Mouse (Mus musculus) inflammation-experienced regulatory T-cells, adult 6 months (primary cell): ENCODE measurements around the gene Cab39. TPM values are rescaled to one million over a fixed set of nuclear protein-coding genes. Genes with fewer than 3 reads are reported as not detected.

Experiments used
- polyA plus RNA-seq, 3 experiments: library from polyadenylated mRNA; unstranded; fragments of 100-300 nt; shearing (Covaris generic); gene quantifications; one replicate each; pipeline ENCODE4 v1.2.1; 2017

Cab39 gene
- polyA plus RNA-seq, 3 experiments from 2014 or later = 43.1 to 57.3 (median 50.7) TPM

Other genes starting within 250 kb of the Cab39 start
- not detected for gene G530012D18Rik, start 217.8 kb upstream of the Cab39 start, polyA plus RNA-seq
- gene Sp110, start 194.6 kb upstream of the Cab39 start, polyA plus RNA-seq = 100 to 1,000 TPM; 202 to 382 (median 308) TPM
- gene Sp140, start 193.1 kb upstream of the Cab39 start, polyA plus RNA-seq = 10 to 100 TPM; 73.5 to 95.8 (median 85.9) TPM
- 100 to 1,000 TPM; 924 to 977 (median 951) TPM for gene Sp100, start 143.5 kb upstream of the Cab39 start, polyA plus RNA-seq
- gene A630001G21Rik, start 14.8 kb upstream of the Cab39 start, polyA plus RNA-seq = 10 to 100 TPM; 33.2 to 54.7 (median 43.2) TPM
- 100 to 1,000 TPM in 2 of 3 experiments, 10 to 100 TPM in 1; 93.4 to 125 (median 112) TPM for gene Itm2c, start 100.8 kb downstream of the Cab39 start, polyA plus RNA-seq
- gene 4933407L21Rik, start 135.0 kb downstream of the Cab39 start, polyA plus RNA-seq = 1 to 10 TPM in 1 of 3 experiments, under 1 TPM in 2; 0.49 to 1.4 (median 0.60) TPM
- gene Gpr55, start 167.6 kb downstream of the Cab39 start, polyA plus RNA-seq = 1 to 10 TPM; 2.3 to 5.7 (median 2.6) TPM
- gene Spata3, start 223.4 kb downstream of the Cab39 start, polyA plus RNA-seq = under 1 TPM in 1 of 3 experiments, not detected in 2; 0.39 TPM